Mouse (Mus musculus): ENCODE measurements around the gene Hsdl2. TPM values are rescaled to one million over a fixed set of nuclear protein-coding genes. Genes with fewer than 3 reads are reported as not detected.

Gene Hsdl2
- polyA plus RNA-seq, 1 experiment from 2014 or later = 31.6 TPM

- no peaks in the 10 kb centered on the region for H3K4me1 ChIP-seq (replicated peaks)
- no peak overlapping the region for H3K4me3 ChIP-seq (replicated peaks)
- no peaks in the 10 kb centered on the region for H3K9me3 ChIP-seq
- H3K27me3 ChIP-seq = no peaks in the 10 kb centered on the region
- no peak overlapping the region for H3K4me2 ChIP-seq (replicated peaks)
- H3K27ac ChIP-seq = no peak overlapping the region
- WGBS = 84% methylated on average over 2 of the region's 2 CpGs
- no peak overlapping the region for H3K9ac ChIP-seq (replicated peaks)
- ATAC-seq = no peak
- peaks cover 19% of the 10 kb centered on the region for H3K36me3 ChIP-seq
These were observed 15.2 kb downstream of the Hsdl2 start for GRCm38 (mm10) chr4:59596556-59596955.

- no peak overlapping the region for H3K9ac ChIP-seq (replicated peaks)
- no peaks in the 10 kb centered on the region for H3K27me3 ChIP-seq
- no peak overlapping the region for H3K4me2 ChIP-seq (replicated peaks)
- 91% methylated on average over 4 of the region's 4 CpGs for WGBS
- H3K4me1 ChIP-seq (replicated peaks) = no peaks in the 10 kb centered on the region
- ATAC-seq = no peak
- H3K36me3 ChIP-seq = peaks cover 12% of the 10 kb centered on the region
- no peak overlapping the region for H3K4me3 ChIP-seq (replicated peaks)
- H3K9me3 ChIP-seq = no peaks in the 10 kb centered on the region
- H3K27ac ChIP-seq = no peak overlapping the region
These were observed 21.3 kb downstream of the Hsdl2 start for GRCm38 (mm10) chr4:59602704-59603103.

- Histone ChIP-seq H3K9ac (replicated peaks) (no peak overlapping the region), H3K4me3 (replicated peaks) (no peak overlapping the region), H3K36me3 (peaks cover 8% of the 10 kb centered on the region; the same call in 1 of the 2 replicates), H3K4me2 (replicated peaks) (no peak overlapping the region), H3K27ac (no peak overlapping the region), H3K27me3 (no peaks in the 10 kb centered on the region), H3K9me3 (no peaks in the 10 kb centered on the region), H3K4me1 (replicated peaks) (no peaks in the 10 kb centered on the region)
- WGBS = 79% methylated on average over 3 of the region's 3 CpGs
- no peak for ATAC-seq
These were observed 23.5 kb downstream of the Hsdl2 start for GRCm38 (mm10) chr4:59604892-59605291.

GRCm38 (mm10) chr4:59605501-59605900 is 24.1 kb downstream of the Hsdl2 start:
- no peak overlapping the region for H3K4me3 ChIP-seq (replicated peaks)
- no peaks in the 10 kb centered on the region for H3K4me1 ChIP-seq (replicated peaks)
- H3K36me3 ChIP-seq = peaks cover 6% of the 10 kb centered on the region
- no peak overlapping the region for H3K4me2 ChIP-seq (replicated peaks)
- no peak for ATAC-seq
- no peaks in the 10 kb centered on the region for H3K9me3 ChIP-seq
- no peak overlapping the region for H3K27ac ChIP-seq
- no peaks in the 10 kb centered on the region for H3K27me3 ChIP-seq
- 93% methylated on average over 3 of the region's 3 CpGs for WGBS
- no peak overlapping the region for H3K9ac ChIP-seq (replicated peaks)

GRCm38 (mm10) chr4:59610411-59610810 is 29.0 kb downstream of the Hsdl2 start:
- no peak for ATAC-seq
- 81% methylated on average over 3 of the region's 3 CpGs for WGBS
- Histone ChIP-seq H3K4me1 (replicated peaks) (no peaks in the 10 kb centered on the region), H3K27me3 (no peaks in the 10 kb centered on the region), H3K9ac (replicated peaks) (no peak overlapping the region), H3K4me3 (replicated peaks) (no peak overlapping the region), H3K9me3 (no peaks in the 10 kb centered on the region), H3K4me2 (replicated peaks) (no peak overlapping the region), H3K27ac (no peak overlapping the region), H3K36me3 (peaks cover 12% of the 10 kb centered on the region)

- Histone ChIP-seq H3K36me3 (peaks cover 9% of the 10 kb centered on the region), H3K27me3 (no peaks in the 10 kb centered on the region), H3K4me1 (replicated peaks) (no peaks in the 10 kb centered on the region), H3K9ac (replicated peaks) (no peak overlapping the region), H3K4me3 (replicated peaks) (no peak overlapping the region), H3K4me2 (replicated peaks) (no peak overlapping the region), H3K9me3 (no peaks in the 10 kb centered on the region), H3K27ac (no peak overlapping the region)
- 53% methylated on average over 1 of the region's 1 CpGs for WGBS
- ATAC-seq = 0 out of 2 replicates have a peak, but pooled peaks have one; percentile 11
These were observed 33.6 kb downstream of the Hsdl2 start for GRCm38 (mm10) chr4:59614986-59615385.

- H3K27me3 ChIP-seq = no peaks in the 10 kb centered on the region
- WGBS = 89% methylated on average over 5 of the region's 5 CpGs
- H3K27ac ChIP-seq = no peak overlapping the region
- no peaks in the 10 kb centered on the region for H3K4me1 ChIP-seq (replicated peaks)
- no peak overlapping the region for H3K4me2 ChIP-seq (replicated peaks)
- no peaks in the 10 kb centered on the region; the same call in 1 of the 2 replicates for H3K36me3 ChIP-seq
- H3K9ac ChIP-seq (replicated peaks) = no peak overlapping the region
- ATAC-seq = no peak
- H3K4me3 ChIP-seq (replicated peaks) = no peak overlapping the region
- H3K9me3 ChIP-seq = no peaks in the 10 kb centered on the region
These were observed 38.4 kb downstream of the Hsdl2 start for GRCm38 (mm10) chr4:59619611-59620245.

GRCm38 (mm10) chr4:59625676-59625997 is 44.3 kb downstream of the Hsdl2 start:
- no peaks in the 10 kb centered on the region for H3K9me3 ChIP-seq
- 2% methylated on average over 18 of the region's 18 CpGs for WGBS
- H3K4me1 ChIP-seq (replicated peaks) = peaks cover 35% of the 10 kb centered on the region
- H3K27me3 ChIP-seq = no peaks in the 10 kb centered on the region
- no peak for ATAC-seq
- H3K27ac ChIP-seq = peak overlapping the region; percentile 95
- H3K36me3 ChIP-seq = no peaks in the 10 kb centered on the region; the same call in 1 of the 2 replicates
- H3K4me3 ChIP-seq (replicated peaks) = peak overlapping the region; percentile 93
- peak overlapping the region; percentile 96 for H3K9ac ChIP-seq (replicated peaks)
- peak overlapping the region; percentile 75 for H3K4me2 ChIP-seq (replicated peaks)

GRCm38 (mm10) chr4:59625998-59626910 is 44.9 kb downstream of the Hsdl2 start, which contains the start of gene E130308A19Rik:
Gene E130308A19Rik, plus strand, starts transcription at chr4:59626211.
- Histone ChIP-seq H3K36me3 (no peaks in the 10 kb centered on the region; the same call in 1 of the 2 replicates), H3K27ac (peak within 1 kb of the TSS; percentile 95), H3K9me3 (no peaks in the 10 kb centered on the region), H3K4me3 (replicated peaks) (peak within 1 kb of the TSS; percentile 93), H3K9ac (replicated peaks) (peak within 1 kb of the TSS; percentile 96), H3K27me3 (no peaks in the 10 kb centered on the region), H3K4me1 (replicated peaks) (peaks cover 41% of the 10 kb centered on the region), H3K4me2 (replicated peaks) (peak within 1 kb of the TSS; percentile 75)
- ATAC-seq = peak; percentile 96
- WGBS = under 1% methylated on average over 79 of the region's 120 CpGs

- Histone ChIP-seq H3K27me3 (no peaks in the 10 kb centered on the region), H3K9ac (replicated peaks) (0 out of 2 replicates have a peak overlapping the region, but pooled peaks have one; percentile 36), H3K4me2 (replicated peaks) (peak overlapping the region; percentile 41), H3K27ac (no peak overlapping the region), H3K4me1 (replicated peaks) (peaks cover 55% of the 10 kb centered on the region), H3K4me3 (replicated peaks) (peak overlapping the region; percentile 19), H3K9me3 (no peaks in the 10 kb centered on the region), H3K36me3 (no peaks in the 10 kb centered on the region)
- no peak for ATAC-seq
- 34% methylated on average over 4 of the region's 4 CpGs for WGBS
These were observed 46.9 kb downstream of the Hsdl2 start for GRCm38 (mm10) chr4:59628255-59628654.

GRCm38 (mm10) chr4:59629076-59629874 is 47.9 kb downstream of the Hsdl2 start:
- H3K27me3 ChIP-seq = no peaks in the 10 kb centered on the region
- 0 out of 2 replicates have a peak overlapping the region, but pooled peaks have one; percentile 23 for H3K9ac ChIP-seq (replicated peaks)
- peaks cover 60% of the 10 kb centered on the region for H3K4me1 ChIP-seq (replicated peaks)
- 8% methylated on average over 7 of the region's 7 CpGs for WGBS
- ATAC-seq = no peak
- H3K4me2 ChIP-seq (replicated peaks) = peak overlapping the region; percentile 37
- H3K4me3 ChIP-seq (replicated peaks) = peak overlapping the region; percentile 9; the same call in 1 of the 2 replicates
- no peaks in the 10 kb centered on the region for H3K36me3 ChIP-seq
- 0 out of 2 replicates have a peak overlapping the region, but pooled peaks have one; percentile 25 for H3K27ac ChIP-seq
- H3K9me3 ChIP-seq = no peaks in the 10 kb centered on the region

All from midbrain, embryonic 13.5 days (tissue).